22 mouse cellular contexts compared by ENCODE assay signal in genomic region chr13:73886601-73887000, GRCm38 (mm10). TPM values are rescaled to one million over a fixed set of nuclear protein-coding genes. Genes with fewer than 3 reads are reported as not detected.
A peak's percentile ranks its signal among the peaks of the same experiment; 100 is the strongest.
DNase-seq lines count a peak whose midpoint lies in the region; ATAC-seq lines count a peak whose summit lies in the region.
"Had no signal": no experiment of that assay in that cellular context is flagged by ENCODE, and none has a peak within 500 bp of the region (broad histone marks: within the 10 kb centered on the region; RNA-seq: fewer than 3 reads in every experiment).

No protein-coding gene starts in this region.

- DNase-seq in hindbrain, embryonic 10.5 days (ENCODE audit: low spot score): no peak
- DNase-seq in embryonic facial prominence, embryonic 11.5 days (ENCODE audit: low spot score): peak; percentile 63
- DNase-seq in embryonic facial prominence, embryonic 14.5 days (ENCODE audit: low spot score): peak; percentile 61
- no peak for DNase-seq in forebrain, embryonic 14.5 days (ENCODE audit: low spot score)
- no peak for DNase-seq in adrenal gland, adult 8-10 months
- DNase-seq: cerebellum, adult 9-11 months; kidney, postnatal 4 days; thymus, adult 2 months had no signal

- H3K9me3 ChIP-seq in hindbrain, embryonic 10.5 days: no peaks in the 10 kb centered on the region
- no peaks in the 10 kb centered on the region for H3K9me3 ChIP-seq in hindbrain, embryonic 16.5 days (ENCODE audit: control insufficient read depth, low read length)
- no peaks in the 10 kb centered on the region for H3K9me3 ChIP-seq in embryonic facial prominence, embryonic 11.5 days (replicated peaks; ENCODE audit: control insufficient read depth, low read length)
- no peaks in the 10 kb centered on the region for H3K9me3 ChIP-seq in embryonic facial prominence, embryonic 14.5 days (ENCODE audit: control insufficient read depth, low read length)
- H3K9me3 ChIP-seq in limb, embryonic 13.5 days: no peaks in the 10 kb centered on the region
- no peaks in the 10 kb centered on the region for H3K9me3 ChIP-seq in forebrain, embryonic 14.5 days (replicated peaks; ENCODE audit: control insufficient read depth, low read length)
- no peaks in the 10 kb centered on the region for H3K9me3 ChIP-seq in forebrain, embryonic 15.5 days
- H3K9me3 ChIP-seq: forebrain, embryonic 13.5 days; kidney, embryonic 15.5 days; midbrain, embryonic 10.5 days had no signal

- peaks cover 13% of the 10 kb centered on the region; the same call in 1 of the 2 replicates for H3K4me1 ChIP-seq in hindbrain, embryonic 10.5 days (replicated peaks)
- H3K4me1 ChIP-seq in hindbrain, embryonic 16.5 days (ENCODE audit: control insufficient read depth, insufficient read depth, low read depth, low read length): no peaks in the 10 kb centered on the region
- no peaks in the 10 kb centered on the region for H3K4me1 ChIP-seq in embryonic facial prominence, embryonic 11.5 days (ENCODE audit: control insufficient read depth, insufficient read depth, low read length)
- peaks cover 14% of the 10 kb centered on the region for H3K4me1 ChIP-seq in embryonic facial prominence, embryonic 14.5 days (ENCODE audit: control insufficient read depth, insufficient read depth, low read length)
- peaks cover 29% of the 10 kb centered on the region for H3K4me1 ChIP-seq in limb, embryonic 13.5 days
- no peaks in the 10 kb centered on the region for H3K4me1 ChIP-seq in forebrain, embryonic 14.5 days (ENCODE audit: control insufficient read depth, insufficient read depth, low read length)
- H3K4me1 ChIP-seq in forebrain, embryonic 15.5 days: no peaks in the 10 kb centered on the region
- H3K4me1 ChIP-seq: forebrain, embryonic 13.5 days; midbrain, embryonic 10.5 days had no signal

- H3K36me3 ChIP-seq in hindbrain, embryonic 10.5 days: no peaks in the 10 kb centered on the region
- no peaks in the 10 kb centered on the region for H3K36me3 ChIP-seq in hindbrain, embryonic 16.5 days (ENCODE audit: control insufficient read depth, insufficient read depth, low read length)
- H3K36me3 ChIP-seq in embryonic facial prominence, embryonic 11.5 days (replicated peaks; ENCODE audit: control insufficient read depth, insufficient read depth, low read depth, low read length): no peaks in the 10 kb centered on the region
- no peaks in the 10 kb centered on the region for H3K36me3 ChIP-seq in embryonic facial prominence, embryonic 14.5 days (ENCODE audit: control insufficient read depth, insufficient read depth, low read length)
- H3K36me3 ChIP-seq in limb, embryonic 13.5 days: no peaks in the 10 kb centered on the region
- no peaks in the 10 kb centered on the region for H3K36me3 ChIP-seq in forebrain, embryonic 14.5 days (ENCODE audit: control insufficient read depth, insufficient read depth, low read length)
- no peaks in the 10 kb centered on the region for H3K36me3 ChIP-seq in forebrain, embryonic 15.5 days
- H3K36me3 ChIP-seq: kidney, embryonic 15.5 days; midbrain, embryonic 10.5 days had no signal

- H3K4me3 ChIP-seq in hindbrain, embryonic 10.5 days: no peak overlapping the region
- H3K4me3 ChIP-seq in hindbrain, embryonic 16.5 days (ENCODE audit: low read length): no peak overlapping the region
- H3K4me3 ChIP-seq in embryonic facial prominence, embryonic 11.5 days (ENCODE audit: low read depth, low read length): no peak overlapping the region
- no peak overlapping the region for H3K4me3 ChIP-seq in embryonic facial prominence, embryonic 14.5 days (ENCODE audit: low read depth, low read length)
- no peak overlapping the region for H3K4me3 ChIP-seq in limb, embryonic 13.5 days
- no peak overlapping the region for H3K4me3 ChIP-seq in forebrain, embryonic 14.5 days (ENCODE audit: low read depth, low read length)
- no peak overlapping the region for H3K4me3 ChIP-seq in forebrain, embryonic 15.5 days
- H3K4me3 ChIP-seq: erythroblast, embryonic 14.5 days; forebrain, embryonic 13.5 days; kidney, embryonic 15.5 days; midbrain, embryonic 10.5 days; myocyte had no signal

- no peak overlapping the region for H3K9ac ChIP-seq in hindbrain, embryonic 16.5 days (ENCODE audit: low read depth, low read length)
- H3K9ac ChIP-seq in embryonic facial prominence, embryonic 11.5 days (replicated peaks; ENCODE audit: low read length): no peak overlapping the region
- no peak overlapping the region for H3K9ac ChIP-seq in embryonic facial prominence, embryonic 14.5 days (ENCODE audit: low read depth, low read length)
- H3K9ac ChIP-seq in limb, embryonic 13.5 days: no peak overlapping the region
- H3K9ac ChIP-seq in forebrain, embryonic 14.5 days (ENCODE audit: low read length): no peak overlapping the region
- H3K9ac ChIP-seq in forebrain, embryonic 15.5 days (replicated peaks): no peak overlapping the region
- H3K9ac ChIP-seq: forebrain, embryonic 13.5 days; kidney, embryonic 15.5 days; liver, postnatal 0 days had no signal

- H3K4me2 ChIP-seq in hindbrain, embryonic 16.5 days (ENCODE audit: low read length): no peak overlapping the region
- H3K4me2 ChIP-seq in embryonic facial prominence, embryonic 11.5 days (ENCODE audit: low read depth, low read length): no peak overlapping the region
- H3K4me2 ChIP-seq in embryonic facial prominence, embryonic 14.5 days (ENCODE audit: low read depth, low read length): no peak overlapping the region
- H3K4me2 ChIP-seq in limb, embryonic 13.5 days (replicated peaks): no peak overlapping the region; the same call in 1 of the 2 replicates
- no peak overlapping the region for H3K4me2 ChIP-seq in forebrain, embryonic 14.5 days (ENCODE audit: low read length)
- no peak overlapping the region for H3K4me2 ChIP-seq in forebrain, embryonic 15.5 days (replicated peaks)
- H3K4me2 ChIP-seq: forebrain, embryonic 13.5 days; heart, embryonic 11.5 days; kidney, embryonic 15.5 days; liver, embryonic 11.5 days had no signal

- 60% methylated on average over 5 of the region's 5 CpGs for WGBS in hindbrain, embryonic 10.5 days
- WGBS in hindbrain, embryonic 16.5 days: 81% methylated on average over 5 of the region's 5 CpGs
- 31% methylated on average over 5 of the region's 5 CpGs for WGBS in embryonic facial prominence, embryonic 11.5 days
- WGBS in embryonic facial prominence, embryonic 14.5 days: 27% methylated on average over 5 of the region's 5 CpGs
- 30% methylated on average over 5 of the region's 5 CpGs for WGBS in limb, embryonic 13.5 days
- 79% methylated on average over 5 of the region's 5 CpGs for WGBS in forebrain, embryonic 14.5 days
- 89% methylated on average over 5 of the region's 5 CpGs for WGBS in forebrain, embryonic 15.5 days

- no peaks in the 10 kb centered on the region for H3K27me3 ChIP-seq in hindbrain, embryonic 10.5 days (ENCODE audit: insufficient read depth, poor library complexity, severe bottlenecking)
- no peaks in the 10 kb centered on the region for H3K27me3 ChIP-seq in hindbrain, embryonic 16.5 days (replicated peaks; ENCODE audit: control insufficient read depth, insufficient read depth, low read length)
- H3K27me3 ChIP-seq in embryonic facial prominence, embryonic 11.5 days (ENCODE audit: control insufficient read depth, insufficient read depth, low read length): no peaks in the 10 kb centered on the region
- H3K27me3 ChIP-seq in embryonic facial prominence, embryonic 14.5 days (replicated peaks; ENCODE audit: control insufficient read depth, insufficient read depth, low read length): no peaks in the 10 kb centered on the region
- no peaks in the 10 kb centered on the region for H3K27me3 ChIP-seq in limb, embryonic 13.5 days
- H3K27me3 ChIP-seq in forebrain, embryonic 14.5 days (replicated peaks; ENCODE audit: control insufficient read depth, insufficient read depth, low read length): no peaks in the 10 kb centered on the region
- H3K27me3 ChIP-seq in forebrain, embryonic 15.5 days: no peaks in the 10 kb centered on the region
- H3K27me3 ChIP-seq: forebrain, embryonic 13.5 days; kidney, embryonic 15.5 days had no signal

- 0 out of 2 replicates have a peak overlapping the region, but pooled peaks have one; percentile 40 for H3K27ac ChIP-seq in hindbrain, embryonic 10.5 days
- H3K27ac ChIP-seq in hindbrain, embryonic 16.5 days (ENCODE audit: low read depth, low read length): no peak overlapping the region
- H3K27ac ChIP-seq in embryonic facial prominence, embryonic 11.5 days (replicated peaks; ENCODE audit: low read depth, low read length): peak overlapping the region; percentile 4
- peak overlapping the region; percentile 7 for H3K27ac ChIP-seq in embryonic facial prominence, embryonic 14.5 days (replicated peaks; ENCODE audit: low read depth, low read length)
- peak overlapping the region; percentile 79 for H3K27ac ChIP-seq in limb, embryonic 13.5 days
- H3K27ac ChIP-seq in forebrain, embryonic 14.5 days (ENCODE audit: low read depth, low read length): no peak overlapping the region
- H3K27ac ChIP-seq in forebrain, embryonic 15.5 days (replicated peaks): no peak overlapping the region
- H3K27ac ChIP-seq: forebrain, embryonic 13.5 days; kidney, embryonic 15.5 days; midbrain, embryonic 10.5 days had no signal

- ATAC-seq in hindbrain, embryonic 16.5 days: no peak
- peak; percentile 42; the same call in 1 of the 2 replicates for ATAC-seq in embryonic facial prominence, embryonic 11.5 days (replicated peaks; ENCODE audit: insufficient number of reproducible peaks, low FRiP score, low TSS enrichment, low read depth)
- ATAC-seq in embryonic facial prominence, embryonic 14.5 days (ENCODE audit: low read depth): peak; percentile 48
- ATAC-seq in limb, embryonic 13.5 days (ENCODE audit: low FRiP score, low read depth): no peak
- no peak for ATAC-seq in forebrain, embryonic 14.5 days
- ATAC-seq in forebrain, embryonic 15.5 days (replicated peaks): no peak
- ATAC-seq: forebrain, embryonic 13.5 days; intestine, postnatal 0 days; midbrain, embryonic 16.5 days had no signal

RNA-seq across cellular contexts. Expression of gene Nkd2, which starts 39.2 kb away (rescaled TPM):
- polyA plus RNA-seq in hindbrain, embryonic 10.5 days (2016; fragmentation: Nextera tagmentation; extraction: Ambion mirVana): 15.8 and 18.1 TPM in 2 replicates
- 16.9 and 18.2 TPM in 2 replicates for polyA plus RNA-seq in hindbrain, embryonic 16.5 days (2015; fragmentation: Nextera tagmentation; extraction: Ambion mirVana)
- polyA plus RNA-seq in embryonic facial prominence, embryonic 11.5 days (2014; fragmentation: Nextera tagmentation; extraction: Ambion mirVana): 20.1 and 20.2 TPM in 2 replicates
- polyA plus RNA-seq in embryonic facial prominence, embryonic 14.5 days (2014; fragmentation: Nextera tagmentation; extraction: Ambion mirVana): 18.6 and 20.1 TPM in 2 replicates
- 40.5 and 44.5 TPM in 2 replicates for polyA plus RNA-seq in limb, embryonic 13.5 days (2015; fragmentation: Nextera tagmentation; extraction: Ambion mirVana)
- polyA plus RNA-seq in forebrain, embryonic 14.5 days (2014; fragmentation: Nextera tagmentation; extraction: Ambion mirVana): 6.2 and 8.5 TPM in 2 replicates
- 1 to 10 TPM; 2.5 to 3.7 (median 2.7) TPM for total RNA-seq in adrenal gland, adult 8-10 months (2022)
- 7.4 and 8.1 TPM in 2 replicates for polyA plus RNA-seq in forebrain, embryonic 15.5 days (2015; fragmentation: Nextera tagmentation; extraction: Ambion mirVana)
- total RNA-seq: common myeloid progenitor, adult 5-6 weeks had no signal
- polyA plus RNA-seq: erythroblast, embryonic 14.5 days had no signal

RNA-seq across cellular contexts. Expression of gene Trip13, which starts 51.0 kb away (rescaled TPM):
- 51.5 and 61.9 TPM in 2 replicates for polyA plus RNA-seq in hindbrain, embryonic 10.5 days (2016; fragmentation: Nextera tagmentation; extraction: Ambion mirVana)
- polyA plus RNA-seq in hindbrain, embryonic 16.5 days (2015; fragmentation: Nextera tagmentation; extraction: Ambion mirVana): 11.5 and 12.2 TPM in 2 replicates
- polyA plus RNA-seq in embryonic facial prominence, embryonic 11.5 days (2014; fragmentation: Nextera tagmentation; extraction: Ambion mirVana): 65.1 and 67.4 TPM in 2 replicates
- 31.1 and 35.9 TPM in 2 replicates for polyA plus RNA-seq in embryonic facial prominence, embryonic 14.5 days (2014; fragmentation: Nextera tagmentation; extraction: Ambion mirVana)
- 42.9 and 43.8 TPM in 2 replicates for polyA plus RNA-seq in limb, embryonic 13.5 days (2015; fragmentation: Nextera tagmentation; extraction: Ambion mirVana)
- 19.3 and 23.2 TPM in 2 replicates for polyA plus RNA-seq in forebrain, embryonic 14.5 days (2014; fragmentation: Nextera tagmentation; extraction: Ambion mirVana)
- total RNA-seq in adrenal gland, adult 8-10 months (2022): 1 to 10 TPM in 3 of 4 experiments, under 1 TPM in 1; 0.87 to 1.6 (median 1.2) TPM
- 20.6 and 21.0 TPM in 2 replicates for polyA plus RNA-seq in forebrain, embryonic 15.5 days (2015; fragmentation: Nextera tagmentation; extraction: Ambion mirVana)

RNA-seq across cellular contexts. Expression of gene Brd9, which starts 51.0 kb away (rescaled TPM):
- polyA plus RNA-seq in hindbrain, embryonic 10.5 days (2016; fragmentation: Nextera tagmentation; extraction: Ambion mirVana): 56.3 and 64.6 TPM in 2 replicates
- polyA plus RNA-seq in hindbrain, embryonic 16.5 days (2015; fragmentation: Nextera tagmentation; extraction: Ambion mirVana): 78.4 and 86.8 TPM in 2 replicates
- 62.6 and 66.3 TPM in 2 replicates for polyA plus RNA-seq in embryonic facial prominence, embryonic 11.5 days (2014; fragmentation: Nextera tagmentation; extraction: Ambion mirVana)
- 45.0 and 46.4 TPM in 2 replicates for polyA plus RNA-seq in embryonic facial prominence, embryonic 14.5 days (2014; fragmentation: Nextera tagmentation; extraction: Ambion mirVana)
- polyA plus RNA-seq in limb, embryonic 13.5 days (2015; fragmentation: Nextera tagmentation; extraction: Ambion mirVana): 64.7 and 65.4 TPM in 2 replicates
- polyA plus RNA-seq in forebrain, embryonic 14.5 days (2014; fragmentation: Nextera tagmentation; extraction: Ambion mirVana): 75.6 and 86.5 TPM in 2 replicates
- 10 to 100 TPM; 29.7 to 53.5 (median 41.0) TPM for total RNA-seq in adrenal gland, adult 8-10 months (2022)
- polyA plus RNA-seq in forebrain, embryonic 15.5 days (2015; fragmentation: Nextera tagmentation; extraction: Ambion mirVana): 96.6 and 98.0 TPM in 2 replicates

Comparison
In these comparisons a context has a peak if more than half of its experiments do, and no peak if none do; other contexts are left out.
1. H3K27ac ChIP-seq: peak in hindbrain, embryonic 10.5 days (single experiment), embryonic facial prominence, embryonic 11.5 days (single experiment), embryonic facial prominence, embryonic 14.5 days (single experiment) and limb, embryonic 13.5 days (single experiment); none in hindbrain, embryonic 16.5 days (single experiment), forebrain, embryonic 14.5 days (single experiment) and forebrain, embryonic 15.5 days (single experiment).
2. DNase-seq: peak in embryonic facial prominence, embryonic 11.5 days (single experiment) and embryonic facial prominence, embryonic 14.5 days (single experiment); none in hindbrain, embryonic 10.5 days (single experiment), forebrain, embryonic 14.5 days (single experiment) and adrenal gland, adult 8-10 months (single experiment).
3. ATAC-seq: peak in embryonic facial prominence, embryonic 11.5 days (single experiment) and embryonic facial prominence, embryonic 14.5 days (single experiment); none in hindbrain, embryonic 16.5 days (single experiment), limb, embryonic 13.5 days (single experiment), forebrain, embryonic 14.5 days (single experiment) and forebrain, embryonic 15.5 days (single experiment).